Mouse (Mus musculus): ENCODE measurements around the gene H2-D1. TPM values are rescaled to one million over a fixed set of nuclear protein-coding genes. Genes with fewer than 3 reads are reported as not detected.
"Not testable (repeated sequence)": the region's sequence is repeated elsewhere in the genome, so short reads cannot be mapped to it uniquely, and the experiment has no call there.

H2-D1 gene
- polyA plus RNA-seq, 1 experiment: 72.6 TPM

DNA sequence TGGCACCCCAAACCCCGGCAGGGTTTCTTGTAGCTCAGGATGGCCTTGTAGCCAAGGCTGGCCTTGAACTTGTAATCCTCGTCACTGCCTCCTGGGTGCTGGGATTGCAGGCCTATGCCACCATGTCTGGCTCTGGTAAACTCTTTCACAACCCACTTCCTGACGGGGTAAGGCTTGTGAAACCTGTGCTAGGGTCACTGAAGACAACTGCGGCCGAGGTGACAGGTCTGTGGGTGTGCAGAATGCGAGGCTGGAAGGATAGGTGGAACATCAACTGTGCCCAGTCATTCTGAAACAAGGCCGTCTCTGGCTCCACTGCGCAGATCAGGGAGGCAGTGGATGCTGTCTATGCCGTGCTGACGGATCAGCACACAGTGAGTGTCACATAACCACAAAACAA is 31.5 kb upstream of the H2-D1 start:
- TF ChIP-seq CTCF (IDR thresholded peaks at IDR 0.05; ENCODE audit: extremely low read depth, insufficient read depth, low read length) (no peak), POLR2A (IDR thresholded peaks at IDR 0.05; ENCODE audit: extremely low read depth, insufficient read depth, low read length) (no peak)
- H3K4me1 ChIP-seq (ENCODE audit: control insufficient read depth, insufficient read depth, low read length): no peaks in the 10 kb centered on the region
- no peak overlapping the region for H3K27ac ChIP-seq (ENCODE audit: insufficient read depth, low read length)
- H3K4me3 ChIP-seq (ENCODE audit: insufficient read depth, low read length): no peak overlapping the region

DNA sequence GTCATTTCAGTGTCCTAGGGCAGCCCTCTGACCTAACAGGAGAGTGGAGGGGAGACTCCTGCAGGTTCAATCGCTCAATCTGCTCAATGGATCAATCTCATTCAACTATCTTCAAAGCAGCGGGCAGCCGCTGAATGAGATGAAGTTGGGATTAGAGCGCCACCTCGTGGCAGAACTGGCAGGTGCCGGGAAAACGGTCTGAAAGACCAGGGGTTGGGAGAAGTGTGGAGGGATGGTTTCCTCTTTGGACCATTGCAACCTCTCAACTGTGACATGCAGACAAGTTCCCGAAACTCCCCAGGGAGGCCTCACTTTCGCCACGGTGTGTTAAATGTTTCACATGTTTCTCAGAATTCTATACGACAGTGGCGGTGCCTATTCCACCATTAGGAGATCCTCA is 30.5 kb upstream of the H2-D1 start:
- TF ChIP-seq POLR2A (IDR thresholded peaks at IDR 0.05; ENCODE audit: extremely low read depth, insufficient read depth, low read length) (no peak), CTCF (IDR thresholded peaks at IDR 0.05; ENCODE audit: extremely low read depth, insufficient read depth, low read length) (peak; percentile 85)
- no peaks in the 10 kb centered on the region for H3K4me1 ChIP-seq (ENCODE audit: control insufficient read depth, insufficient read depth, low read length)
- no peak overlapping the region for H3K4me3 ChIP-seq (ENCODE audit: insufficient read depth, low read length)
- H3K27ac ChIP-seq (ENCODE audit: insufficient read depth, low read length): no peak overlapping the region

GRCm38 (mm10) chr17:35232659-35233058 is 29.9 kb upstream of the H2-D1 start:
- Histone ChIP-seq H3K27ac (ENCODE audit: insufficient read depth, low read length) (no peak overlapping the region), H3K4me3 (ENCODE audit: insufficient read depth, low read length) (no peak overlapping the region), H3K4me1 (ENCODE audit: control insufficient read depth, insufficient read depth, low read length) (no peaks in the 10 kb centered on the region)
- no peak for TF ChIP-seq CTCF (IDR thresholded peaks at IDR 0.05; ENCODE audit: extremely low read depth, insufficient read depth, low read length)
- TF ChIP-seq POLR2A (IDR thresholded peaks at IDR 0.05; ENCODE audit: extremely low read depth, insufficient read depth, low read length): no peak

- H3K27ac ChIP-seq (ENCODE audit: insufficient read depth, low read length): no peak within 1 kb of the TSS
- no peak for TF ChIP-seq POLR2A (IDR thresholded peaks at IDR 0.05; ENCODE audit: extremely low read depth, insufficient read depth, low read length)
- no peak for TF ChIP-seq CTCF (IDR thresholded peaks at IDR 0.05; ENCODE audit: extremely low read depth, insufficient read depth, low read length)
- peak within 1 kb of the TSS; percentile 50; the same call in 1 of the 2 replicates for H3K4me3 ChIP-seq (ENCODE audit: insufficient read depth, low read length)
- no peaks in the 10 kb centered on the region for H3K4me1 ChIP-seq (ENCODE audit: control insufficient read depth, insufficient read depth, low read length)
Measured at GRCm38 (mm10) chr17:35233114-35233980, 29.2 kb upstream of the H2-D1 start, which contains the start of gene Atp6v1g2. Gene Atp6v1g2, plus strand, starts transcription at chr17:35233660.

- H3K4me3 ChIP-seq (ENCODE audit: insufficient read depth, low read length); H3K27ac ChIP-seq (ENCODE audit: insufficient read depth, low read length): not testable (repeated sequence)
Measured at GRCm38 (mm10) chr17:35234090-35234489, 28.4 kb upstream of the H2-D1 start.

DNA sequence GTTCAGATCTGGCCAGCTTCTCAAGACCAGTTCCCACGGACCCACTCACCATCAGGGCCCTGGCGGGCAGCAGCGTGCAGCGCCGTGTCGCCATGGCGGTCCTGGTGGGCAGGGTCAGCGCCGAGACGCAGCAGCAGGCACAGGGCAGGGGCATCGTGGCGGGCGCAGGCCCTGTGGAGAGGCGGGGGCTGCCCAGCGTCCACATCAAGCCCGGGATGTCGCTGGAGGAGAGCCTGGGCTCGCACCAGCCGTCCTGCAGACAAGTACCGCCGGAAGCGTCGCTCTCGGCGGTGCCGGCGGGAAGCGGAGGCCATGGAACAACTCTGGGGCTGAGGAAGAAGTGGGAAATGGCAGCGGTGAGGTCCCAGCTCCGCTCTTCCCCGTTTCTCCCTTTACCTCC is 27.6 kb upstream of the H2-D1 start:
- no peaks in the 10 kb centered on the region for H3K4me1 ChIP-seq (ENCODE audit: control insufficient read depth, insufficient read depth, low read length)
- peak overlapping the region; percentile 72 for H3K27ac ChIP-seq (ENCODE audit: insufficient read depth, low read length)
- no peak for TF ChIP-seq CTCF (IDR thresholded peaks at IDR 0.05; ENCODE audit: extremely low read depth, insufficient read depth, low read length)
- TF ChIP-seq POLR2A (IDR thresholded peaks at IDR 0.05; ENCODE audit: extremely low read depth, insufficient read depth, low read length): no peak
- H3K4me3 ChIP-seq (ENCODE audit: insufficient read depth, low read length): peak overlapping the region; percentile 50

More at GRCm38 (mm10) chr17:35234090-35234489, 28.4 kb upstream of the H2-D1 start:
- not testable (repeated sequence) for H3K4me1 ChIP-seq (ENCODE audit: control insufficient read depth, insufficient read depth, low read length)

DNA sequence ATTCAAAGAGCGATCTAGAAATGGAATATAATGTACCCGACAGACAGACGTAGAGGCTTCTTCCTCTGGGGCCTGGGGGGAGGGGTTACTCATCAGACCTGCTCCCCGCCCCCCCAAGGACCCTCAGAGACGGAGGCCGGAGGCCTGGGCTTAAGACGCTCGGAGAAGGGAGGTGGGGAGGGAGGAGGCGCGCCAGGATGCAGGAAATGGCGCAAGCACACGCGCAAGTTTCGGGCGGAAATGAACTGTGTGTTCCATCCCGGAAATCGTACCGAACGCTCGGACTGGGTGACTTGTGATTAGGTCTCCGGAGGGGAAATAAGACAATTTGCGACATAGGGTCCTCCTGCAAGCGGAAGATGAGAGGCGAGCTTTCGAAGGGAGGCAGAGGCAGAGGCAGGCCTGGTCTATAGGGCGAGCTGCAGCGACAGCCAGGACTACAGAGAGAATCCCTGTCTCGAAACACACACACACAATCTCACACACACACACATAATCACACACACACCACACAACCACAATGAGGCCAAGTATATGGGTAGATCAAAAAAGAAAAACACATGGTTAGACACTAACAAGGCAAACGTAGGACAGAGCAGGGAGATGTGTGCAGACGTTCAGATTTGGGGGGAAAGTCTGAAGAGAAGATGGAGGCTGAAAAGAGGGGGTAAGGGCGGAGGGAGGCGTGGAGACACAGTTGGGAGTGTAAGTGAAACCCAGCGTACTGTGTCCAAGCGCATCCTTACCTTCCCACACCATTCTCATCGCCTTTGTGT is 26.7 kb upstream of the H2-D1 start, which contains the start of gene Nfkbil1:
Gene Nfkbil1 (minus strand): TSS at position 179 of the 776 bp plus-strand sequence.
- Histone ChIP-seq H3K4me3 (ENCODE audit: insufficient read depth, low read length) (peak within 1 kb of the TSS; percentile 50), H3K27ac (ENCODE audit: insufficient read depth, low read length) (peak within 1 kb of the TSS; percentile 80), H3K4me1 (ENCODE audit: control insufficient read depth, insufficient read depth, low read length) (peaks cover 4% of the 10 kb centered on the region; the same call in 1 of the 2 replicates)
- TF ChIP-seq POLR2A (IDR thresholded peaks at IDR 0.05; ENCODE audit: extremely low read depth, insufficient read depth, low read length) (peak; percentile 96), CTCF (IDR thresholded peaks at IDR 0.05; ENCODE audit: extremely low read depth, insufficient read depth, low read length) (no peak)

GRCm38 (mm10) chr17:35236390-35236746 is 26.2 kb upstream of the H2-D1 start:
- peaks cover 6% of the 10 kb centered on the region; the same call in 1 of the 2 replicates for H3K4me1 ChIP-seq (ENCODE audit: control insufficient read depth, insufficient read depth, low read length)
- TF ChIP-seq POLR2A (IDR thresholded peaks at IDR 0.05; ENCODE audit: extremely low read depth, insufficient read depth, low read length): peak; percentile 83
- TF ChIP-seq CTCF (IDR thresholded peaks at IDR 0.05; ENCODE audit: extremely low read depth, insufficient read depth, low read length): peak; percentile 94
- peak overlapping the region; percentile 80 for H3K27ac ChIP-seq (ENCODE audit: insufficient read depth, low read length)
- H3K4me3 ChIP-seq (ENCODE audit: insufficient read depth, low read length): peak overlapping the region; percentile 50

- peak overlapping the region; percentile 50 for H3K4me3 ChIP-seq (ENCODE audit: insufficient read depth, low read length)
- peak; percentile 57; the same call in 1 of the 2 replicates for TF ChIP-seq POLR2A (IDR thresholded peaks at IDR 0.05; ENCODE audit: extremely low read depth, insufficient read depth, low read length)
- TF ChIP-seq CTCF (IDR thresholded peaks at IDR 0.05; ENCODE audit: extremely low read depth, insufficient read depth, low read length): no peak
- peaks cover 6% of the 10 kb centered on the region; the same call in 1 of the 2 replicates for H3K4me1 ChIP-seq (ENCODE audit: control insufficient read depth, insufficient read depth, low read length)
- peak overlapping the region; percentile 52 for H3K27ac ChIP-seq (ENCODE audit: insufficient read depth, low read length)
Measured at GRCm38 (mm10) chr17:35236996-35237395, 25.5 kb upstream of the H2-D1 start.
